Mouse (Mus musculus): ENCODE data around the gene Slc48a1. TPM values are rescaled to one million over a fixed set of nuclear protein-coding genes. Genes with fewer than 3 reads are reported as not detected.

Gene Slc48a1
- polyA plus RNA-seq, 2 experiments = 35.0 to 73.9 TPM

DNA sequence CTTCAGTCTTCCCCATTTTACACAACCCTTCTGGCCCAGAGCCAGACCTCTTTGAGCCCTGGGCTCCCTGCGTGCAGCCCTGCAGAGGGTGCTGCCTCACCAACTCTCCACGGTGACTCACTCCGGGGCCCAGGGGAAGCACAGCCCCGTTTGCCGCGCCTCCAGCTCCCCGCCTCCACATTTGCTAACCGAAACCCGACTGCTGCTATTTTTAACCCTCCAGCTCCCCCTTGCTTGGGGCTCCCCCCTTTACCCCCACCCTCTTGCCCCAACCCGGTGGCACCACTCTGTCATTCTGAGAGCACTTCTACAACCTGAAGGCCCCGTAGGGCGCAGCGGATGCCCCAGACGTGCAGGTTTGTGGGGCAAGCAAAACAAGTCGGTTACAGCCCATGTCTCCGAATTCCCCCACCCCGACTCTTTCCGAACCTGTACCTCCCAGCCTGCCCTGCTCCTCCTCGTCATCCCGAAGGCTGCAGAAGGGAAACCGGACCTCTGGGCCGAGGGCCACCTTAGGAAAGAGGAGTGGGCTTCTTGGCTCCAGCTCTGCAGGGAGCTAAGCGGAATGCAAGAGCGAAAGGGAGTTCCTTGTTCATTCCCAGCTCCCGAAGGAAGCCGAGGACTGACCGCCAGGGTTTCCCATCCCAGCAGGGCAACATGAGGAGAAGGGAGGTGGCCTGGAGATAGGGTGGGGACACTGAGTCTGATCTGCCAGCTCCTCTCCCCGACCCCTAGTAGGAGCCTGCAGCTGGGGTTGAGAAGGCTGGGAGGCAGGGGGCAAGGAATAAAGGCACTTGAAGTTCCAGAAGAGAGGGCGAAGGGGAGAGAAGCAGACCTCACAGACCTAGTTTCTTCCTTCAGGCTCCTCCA, 47.0 kb downstream of the Slc48a1 start:
- Histone ChIP-seq H3K27ac (peak overlapping the region; percentile 35; the same call in 1 of the 2 replicates), H3K9me3 (ENCODE audit: control insufficient read depth, low read length) (no peaks in the 10 kb centered on the region), H3K4me3 (ENCODE audit: insufficient read depth in 1 of 2, low read depth in 2 of 2, low read length in 2 of 2) (peak overlapping the region; percentile 52 to 55), H3K36me3 (replicated peaks; ENCODE audit: control insufficient read depth, insufficient read depth, low read depth) (no peaks in the 10 kb centered on the region), H3K27me3 (ENCODE audit: control insufficient read depth, insufficient read depth, low read length) (no peaks in the 10 kb centered on the region), H3K4me2 (ENCODE audit: low read depth) (peak overlapping the region; percentile 84), H3K9ac (replicated peaks) (peak overlapping the region; percentile 69), H3K4me1 (replicated peaks; ENCODE audit: control insufficient read depth in 2 of 2, insufficient read depth in 2 of 2, low read length in 1 of 2) (peaks cover 13 to 54% of the 10 kb centered on the region in 2 experiments)
- DNase-seq (ENCODE audit: low read depth in 3 of 3, low spot score in 3 of 3) = peak; percentile 54 to 71 (median 55)
- ATAC-seq (ENCODE audit: insufficient read depth) = peak; percentile 74
- 6% methylated on average over 29 of the region's 29 CpGs for WGBS (ENCODE audit: insufficient replicate concordance)
- TF ChIP-seq EP300 (IDR thresholded peaks at IDR 0.05; ENCODE audit: low read depth) = no peak
- TF ChIP-seq CTCF (IDR thresholded peaks at IDR 0.05; ENCODE audit: low read depth) = peak; percentile 79

- H3K27me3 ChIP-seq (ENCODE audit: control insufficient read depth, insufficient read depth, low read length) = no peaks in the 10 kb centered on the region
- peak overlapping the region in 1 of 2 experiments; percentile 55; a peak in 1 of 4 replicates for H3K4me3 ChIP-seq (ENCODE audit: insufficient read depth in 1 of 2, low read depth in 2 of 2, low read length in 2 of 2)
- DNase-seq (ENCODE audit: low read depth in 3 of 3, low spot score in 3 of 3) (no peak), ATAC-seq (ENCODE audit: insufficient read depth) (no peak; the same call in 1 of the 2 replicates)
- peak overlapping the region; percentile 84 for H3K4me2 ChIP-seq (ENCODE audit: low read depth)
- H3K36me3 ChIP-seq (replicated peaks; ENCODE audit: control insufficient read depth, insufficient read depth, low read depth) = no peaks in the 10 kb centered on the region
- H3K4me1 ChIP-seq (replicated peaks; ENCODE audit: control insufficient read depth in 2 of 2, insufficient read depth in 2 of 2, low read length in 1 of 2) = peaks cover 13 to 54% of the 10 kb centered on the region in 2 experiments
- TF ChIP-seq CTCF (IDR thresholded peaks at IDR 0.05; ENCODE audit: low read depth) (no peak), EP300 (IDR thresholded peaks at IDR 0.05; ENCODE audit: low read depth) (no peak)
- H3K9me3 ChIP-seq (ENCODE audit: control insufficient read depth, low read length) = no peaks in the 10 kb centered on the region
- H3K27ac ChIP-seq = no peak overlapping the region
- H3K9ac ChIP-seq (replicated peaks) = 0 out of 2 replicates have a peak overlapping the region, but pooled peaks have one; percentile 0
- WGBS (ENCODE audit: insufficient replicate concordance) = 8% methylated on average over 12 of the region's 12 CpGs
Measured at GRCm38 (mm10) chr15:97825941-97826587, 47.7 kb downstream of the Slc48a1 start.

DNA sequence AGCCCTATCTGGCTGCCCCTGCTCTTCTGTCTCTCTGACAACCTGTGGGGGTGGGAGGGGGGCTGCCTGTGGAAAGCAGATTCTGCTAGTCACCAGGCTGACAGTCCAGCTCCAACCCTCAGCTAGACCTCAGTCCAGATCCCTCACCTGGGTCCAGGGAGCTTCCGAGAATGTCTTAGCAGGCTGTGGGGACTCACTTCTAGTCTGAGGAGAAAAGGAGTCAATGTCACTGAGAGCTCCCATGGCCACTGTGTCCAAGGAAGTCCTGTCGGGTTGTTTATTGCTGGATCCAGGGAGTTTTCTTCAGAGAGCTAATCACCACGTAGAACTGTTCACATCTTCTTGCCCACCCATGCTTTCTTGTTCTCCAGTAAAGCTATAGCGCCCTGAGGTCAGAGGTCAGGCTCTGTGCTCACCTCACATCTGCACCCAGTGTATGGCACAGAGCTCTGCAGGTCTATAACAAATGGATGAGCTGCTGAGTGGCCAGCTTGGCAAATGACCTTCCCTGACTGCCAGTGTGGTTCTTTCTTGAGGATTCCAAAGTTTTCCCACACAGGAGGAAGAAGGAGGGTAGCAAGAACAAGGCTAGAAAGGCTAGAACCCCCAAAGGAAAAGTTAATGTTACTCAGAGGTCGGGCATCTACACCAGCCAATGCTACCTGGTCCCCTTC, 48.4 kb downstream of the Slc48a1 start:
- WGBS (ENCODE audit: insufficient replicate concordance) = 50% methylated on average over 5 of the region's 5 CpGs
- Histone ChIP-seq H3K27ac (no peak overlapping the region), H3K9ac (replicated peaks) (no peak overlapping the region), H3K4me2 (ENCODE audit: low read depth) (peak overlapping the region; percentile 84), H3K9me3 (ENCODE audit: control insufficient read depth, low read length) (no peaks in the 10 kb centered on the region), H3K36me3 (replicated peaks; ENCODE audit: control insufficient read depth, insufficient read depth, low read depth) (no peaks in the 10 kb centered on the region), H3K4me3 (ENCODE audit: insufficient read depth in 1 of 2, low read depth in 2 of 2, low read length in 2 of 2) (no peak overlapping the region), H3K27me3 (ENCODE audit: control insufficient read depth, insufficient read depth, low read length) (no peaks in the 10 kb centered on the region; the same call in 1 of the 2 replicates), H3K4me1 (replicated peaks; ENCODE audit: control insufficient read depth in 2 of 2, insufficient read depth in 2 of 2, low read length in 1 of 2) (peaks cover 13 to 54% of the 10 kb centered on the region in 2 experiments)
- DNase-seq (ENCODE audit: low read depth in 3 of 3, low spot score in 3 of 3) = no peak
- no peak for ATAC-seq (ENCODE audit: insufficient read depth)
- no peak for TF ChIP-seq CTCF (IDR thresholded peaks at IDR 0.05; ENCODE audit: low read depth)
- no peak for TF ChIP-seq EP300 (IDR thresholded peaks at IDR 0.05; ENCODE audit: low read depth)

GRCm38 (mm10) chr15:97827401-97827800, 49.1 kb downstream of the Slc48a1 start:
- H3K4me2 ChIP-seq (ENCODE audit: low read depth) = no peak overlapping the region
- H3K36me3 ChIP-seq (replicated peaks; ENCODE audit: control insufficient read depth, insufficient read depth, low read depth) = no peaks in the 10 kb centered on the region
- no peak overlapping the region for H3K9ac ChIP-seq (replicated peaks)
- no peaks in the 10 kb centered on the region for H3K9me3 ChIP-seq (ENCODE audit: control insufficient read depth, low read length)
- H3K4me3 ChIP-seq (ENCODE audit: insufficient read depth in 1 of 2, low read depth in 2 of 2, low read length in 2 of 2) = no peak overlapping the region
- H3K27ac ChIP-seq = no peak overlapping the region
- DNase-seq (ENCODE audit: low read depth in 3 of 3, low spot score in 3 of 3) = no peak
- 81% methylated on average over 8 of the region's 8 CpGs for WGBS (ENCODE audit: insufficient replicate concordance)
- peaks cover 2% of the 10 kb centered on the region for H3K27me3 ChIP-seq (ENCODE audit: control insufficient read depth, insufficient read depth, low read length)
- peaks cover 13 to 52% of the 10 kb centered on the region in 2 experiments for H3K4me1 ChIP-seq (replicated peaks; ENCODE audit: control insufficient read depth in 2 of 2, insufficient read depth in 2 of 2, low read length in 1 of 2)
- TF ChIP-seq EP300 (IDR thresholded peaks at IDR 0.05; ENCODE audit: low read depth) (no peak), CTCF (IDR thresholded peaks at IDR 0.05; ENCODE audit: low read depth) (no peak)
- no peak for ATAC-seq (ENCODE audit: insufficient read depth)

Measured in liver, embryonic 14.5 days (tissue).